Mouse (Mus musculus): ENCODE results near the gene Ddx59.
A peak's percentile ranks its signal among the peaks of the same experiment; 100 is the strongest.

Gene Ddx59

DNA sequence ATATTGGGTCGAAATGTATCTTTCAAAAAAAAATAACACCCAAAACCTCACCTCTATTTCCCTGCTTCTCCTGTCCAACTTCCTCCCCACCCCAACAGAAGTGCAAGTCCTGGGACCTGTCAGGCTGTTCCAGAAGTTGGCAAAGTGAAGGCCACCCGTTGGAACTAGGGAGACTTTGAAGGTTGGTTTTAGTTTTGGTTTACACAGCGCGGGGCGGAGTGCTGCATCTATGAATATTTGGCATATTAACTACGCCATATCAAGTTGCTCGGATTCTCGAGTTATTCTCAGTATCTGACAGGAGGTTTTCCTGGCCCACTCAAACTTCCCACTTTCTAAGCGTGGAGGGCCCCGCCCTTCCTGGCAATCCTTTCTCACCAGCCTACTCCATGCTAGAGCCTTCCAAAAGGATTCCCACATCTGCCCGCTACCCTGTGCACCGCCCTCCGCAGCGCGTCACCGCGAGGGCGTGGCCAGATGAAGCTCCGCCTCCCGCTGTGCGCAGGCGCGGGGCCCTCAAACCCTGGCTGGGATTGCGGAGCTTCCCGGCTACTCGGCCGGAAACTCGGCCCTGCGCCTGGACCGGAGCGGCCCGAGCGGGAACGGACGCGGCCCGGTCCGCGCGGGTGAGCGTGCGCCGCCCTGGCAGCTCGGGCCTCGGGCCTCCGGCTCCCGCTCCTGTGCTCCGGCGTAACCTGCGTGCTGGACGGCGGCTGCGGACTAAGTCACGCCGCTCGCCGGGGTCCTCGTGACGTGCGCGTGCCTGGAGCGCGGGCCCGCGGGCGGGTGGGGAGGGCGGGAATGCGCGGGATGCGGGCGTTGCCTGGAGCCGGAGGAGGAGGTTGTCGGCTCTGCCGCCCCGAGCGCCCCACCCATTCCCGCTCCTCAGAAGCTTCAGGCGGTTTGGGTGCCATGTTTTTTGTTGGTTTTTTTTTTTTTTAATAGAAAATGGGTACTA is at the start of gene Ddx59:
Ddx59 (plus strand) TSS at position 474 of the 958 bp plus-strand sequence.
- DNase-seq (ENCODE audit: extremely low read depth, insufficient read length, low spot score), result peak; percentile 99

GRCm38 (mm10) chr1:136365986-136366385 is 49.1 kb upstream of the Ddx59 start:
- no peak for DNase-seq (ENCODE audit: extremely low read depth, insufficient read length, low spot score)

DNA sequence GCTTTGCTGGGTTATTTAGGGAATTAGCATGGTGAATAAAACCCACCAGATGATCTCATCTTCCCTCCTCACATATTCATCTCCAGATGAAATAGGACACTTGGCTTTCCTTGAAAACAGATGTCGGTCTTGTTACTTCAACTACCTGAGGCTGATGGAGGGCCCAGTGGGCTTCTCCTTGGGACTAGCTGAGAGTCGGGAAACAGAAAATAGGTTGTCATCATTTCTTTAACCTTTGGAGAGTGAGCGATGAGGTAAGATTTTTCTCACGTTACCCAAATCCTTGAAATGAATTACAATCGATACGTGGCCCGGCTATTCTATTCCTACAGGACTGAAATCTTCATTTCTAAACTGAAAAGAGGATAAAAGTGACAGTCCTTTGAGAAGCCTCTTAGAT is 35.8 kb upstream of the Ddx59 start:
- no peak for DNase-seq (ENCODE audit: extremely low read depth, insufficient read length, low spot score)

GRCm38 (mm10) chr1:136380161-136380560 is 34.9 kb upstream of the Ddx59 start:
- no peak for DNase-seq (ENCODE audit: extremely low read depth, insufficient read length, low spot score)

DNA sequence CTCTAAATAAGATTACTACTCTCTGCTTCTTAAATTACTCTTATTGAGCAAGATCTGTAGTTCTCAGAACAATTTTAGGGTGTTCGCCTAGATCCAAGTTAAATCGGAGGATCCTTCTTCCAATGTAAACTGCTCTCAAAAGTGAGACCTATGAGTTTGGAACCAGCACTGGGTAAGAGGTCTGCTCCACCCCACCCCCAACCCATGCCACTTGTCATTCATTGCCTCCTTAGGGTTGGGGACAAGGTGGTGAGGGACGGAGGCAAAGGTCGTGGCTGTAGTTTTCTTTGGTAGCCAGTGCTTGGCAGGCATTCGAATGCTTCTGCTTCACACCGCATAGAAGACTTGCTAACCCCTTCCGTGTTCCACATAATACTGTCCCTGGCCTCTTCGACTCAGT is 34.5 kb upstream of the Ddx59 start:
- no peak for DNase-seq (ENCODE audit: extremely low read depth, insufficient read length, low spot score)

DNA sequence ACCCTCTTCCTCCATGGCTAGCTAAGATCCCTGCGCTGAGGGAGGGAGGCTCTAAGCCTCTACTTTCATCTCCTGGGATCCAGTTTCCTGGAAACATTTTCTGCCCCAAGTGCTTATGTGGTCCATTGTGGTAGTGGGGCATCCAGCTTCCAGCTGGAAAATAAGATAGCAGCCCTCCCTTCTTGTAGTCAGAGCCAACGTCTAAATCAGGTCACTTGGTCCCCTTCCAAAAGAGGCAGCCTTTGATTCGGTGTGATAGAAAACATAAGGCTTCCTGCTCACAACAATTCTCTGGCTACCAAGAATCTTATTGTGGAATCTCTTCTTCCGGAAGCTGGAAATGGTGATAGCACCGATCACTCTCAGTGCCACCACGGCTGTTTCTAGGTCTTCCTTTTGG is 33.9 kb upstream of the Ddx59 start:
- no peak for DNase-seq (ENCODE audit: extremely low read depth, insufficient read length, low spot score)

- DNase-seq (ENCODE audit: extremely low read depth, insufficient read length, low spot score), result no peak
Measured at GRCm38 (mm10) chr1:136381583-136381982, 33.5 kb upstream of the Ddx59 start.

- DNase-seq (ENCODE audit: extremely low read depth, insufficient read length, low spot score), result no peak
Measured at GRCm38 (mm10) chr1:136386914-136387313, 28.2 kb upstream of the Ddx59 start.

- DNase-seq (ENCODE audit: extremely low read depth, insufficient read length, low spot score), result no peak
Measured at GRCm38 (mm10) chr1:136394506-136394905, 20.6 kb upstream of the Ddx59 start.

- no peak for DNase-seq (ENCODE audit: extremely low read depth, insufficient read length, low spot score)
Measured at GRCm38 (mm10) chr1:136395073-136395472, 20.0 kb upstream of the Ddx59 start.

- DNase-seq (ENCODE audit: extremely low read depth, insufficient read length, low spot score), result peak; percentile 40
Measured at GRCm38 (mm10) chr1:136401281-136401680, 13.8 kb upstream of the Ddx59 start.

DNA sequence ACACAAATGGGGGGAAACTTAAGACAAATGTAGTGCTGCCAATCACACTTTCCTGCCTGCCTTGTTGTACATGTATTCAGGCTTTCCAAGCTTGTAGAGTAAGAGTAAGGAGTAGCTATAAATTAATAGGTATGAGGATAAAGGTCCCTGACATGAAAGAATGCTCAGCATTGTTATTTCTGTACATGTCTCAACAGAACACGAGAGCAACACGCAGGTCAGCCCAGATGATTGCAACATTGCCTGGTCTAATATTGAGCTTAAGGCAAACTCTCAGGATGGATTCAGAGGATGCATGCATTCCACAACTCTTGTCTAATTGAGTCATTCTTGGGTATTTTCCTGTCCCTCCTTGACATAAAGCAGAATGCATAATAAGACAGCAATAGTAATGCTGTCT is 5.4 kb upstream of the Ddx59 start:
- no peak for DNase-seq (ENCODE audit: extremely low read depth, insufficient read length, low spot score)

GRCm38 (mm10) chr1:136415756-136416126 is 670 bp downstream of the Ddx59 start:
- no peak for DNase-seq (ENCODE audit: extremely low read depth, insufficient read length, low spot score)

- no peak for DNase-seq (ENCODE audit: extremely low read depth, insufficient read length, low spot score)
Measured at GRCm38 (mm10) chr1:136418393-136418792, 3.3 kb downstream of the Ddx59 start.

- no peak for DNase-seq (ENCODE audit: extremely low read depth, insufficient read length, low spot score)
Measured at GRCm38 (mm10) chr1:136427166-136427969, 12.3 kb downstream of the Ddx59 start.

DNA sequence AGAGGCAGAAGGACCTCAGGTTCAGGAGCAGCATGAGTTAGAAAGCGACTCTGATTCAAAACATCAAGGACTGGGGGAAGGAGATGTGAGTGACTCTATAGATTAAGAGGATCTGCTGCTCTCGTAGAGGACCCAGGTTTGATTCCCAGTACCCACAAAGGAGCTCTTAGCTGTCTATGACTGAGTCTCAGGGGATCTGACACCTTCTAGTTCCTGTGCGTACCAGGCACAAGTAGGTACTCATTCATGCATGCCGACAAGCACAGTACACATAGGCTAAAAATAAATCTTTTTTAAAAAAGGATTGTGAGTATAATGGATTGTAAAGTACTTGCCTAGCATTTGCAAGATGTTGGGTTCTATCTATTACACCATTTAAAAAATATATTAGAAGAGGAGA is 13.9 kb downstream of the Ddx59 start:
- DNase-seq (ENCODE audit: extremely low read depth, insufficient read length, low spot score), result no peak

GRCm38 (mm10) chr1:136430126-136430818 is 15.2 kb downstream of the Ddx59 start:
- DNase-seq (ENCODE audit: extremely low read depth, insufficient read length, low spot score), result no peak

DNA sequence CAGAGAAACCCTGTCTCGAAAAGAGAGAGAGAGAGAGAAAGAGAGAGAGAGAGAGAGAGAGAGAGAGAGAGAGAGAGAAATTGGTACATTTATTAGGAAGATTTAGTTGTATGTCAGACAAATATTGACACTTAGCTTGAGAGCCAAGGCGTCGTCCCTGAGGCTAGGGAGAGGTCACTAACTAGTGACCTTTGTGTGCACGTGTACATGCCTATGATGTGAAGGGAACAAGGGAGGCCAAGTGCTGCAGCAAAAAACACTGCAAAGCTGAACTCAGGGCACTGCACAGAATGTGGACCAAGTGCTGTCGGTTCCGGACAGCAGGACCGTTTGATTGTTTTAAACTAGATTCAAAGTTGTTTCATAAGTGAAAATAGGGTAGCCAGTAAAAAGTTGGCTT is 25.7 kb downstream of the Ddx59 start:
- DNase-seq (ENCODE audit: extremely low read depth, insufficient read length, low spot score), result no peak

- no peak for DNase-seq (ENCODE audit: extremely low read depth, insufficient read length, low spot score)
Measured at GRCm38 (mm10) chr1:136442809-136443208, 27.7 kb downstream of the Ddx59 start.

DNA sequence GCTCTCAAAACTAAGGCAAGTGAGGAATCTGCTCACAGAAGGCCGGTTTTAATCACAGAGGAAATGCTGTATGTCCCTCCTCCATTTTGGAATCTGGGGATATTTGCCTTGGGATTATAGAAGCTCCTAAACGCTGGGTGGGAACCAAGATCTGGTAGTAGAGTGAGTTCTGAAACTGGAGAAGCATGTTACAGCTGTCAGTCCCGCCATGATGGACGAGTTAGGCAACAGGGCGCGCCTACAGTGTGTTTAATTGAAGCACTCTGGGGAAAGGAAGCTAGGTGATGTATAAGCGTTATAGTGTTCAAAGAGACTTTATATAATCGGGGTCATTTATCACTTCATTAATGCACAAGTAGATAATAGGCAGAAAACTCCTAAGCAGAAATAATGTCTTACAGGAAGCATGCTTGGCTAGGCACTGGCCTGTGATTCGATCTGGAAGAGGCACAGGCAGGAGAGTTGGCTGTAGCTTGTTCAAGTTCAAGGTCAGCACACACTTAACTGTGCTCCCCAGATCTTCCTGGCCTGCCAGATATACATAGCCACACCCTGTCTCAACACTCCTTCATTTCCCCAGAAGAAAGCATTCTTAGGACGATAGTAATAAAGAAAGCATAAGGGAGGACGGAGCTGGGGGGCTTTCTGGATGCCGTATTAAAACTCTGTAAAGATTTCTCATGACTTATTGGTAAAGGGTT is 29.6 kb downstream of the Ddx59 start:
- DNase-seq (ENCODE audit: extremely low read depth, insufficient read length, low spot score), result no peak
